Mouse (Mus musculus) neural tube, postnatal 0 days (tissue): ENCODE data around the gene Olfr1286. TPM values are rescaled to one million over a fixed set of nuclear protein-coding genes. Genes with fewer than 3 reads are reported as not detected.

Experiments
- polyA plus RNA-seq: library from polyadenylated mRNA; unstranded; fragments of >200 nt; fragmentation: Nextera tagmentation; extraction: Ambion mirVana; gene quantifications from 2 replicates; pipeline ENCODE4 v1.2.1, GENCODE M21; 2015

Gene Olfr1286
- not detected in 2 replicates for polyA plus RNA-seq

GRCm38 (mm10) chr2:111422931-111423330 is at the start of gene Olfr1286:
Gene Olfr1286 (minus strand): TSS chr2:111423115.

GRCm38 (mm10) chr2:111448842-111449241 is 25.9 kb upstream of the Olfr1286 start, which contains the start of gene Olfr1287:
Gene Olfr1287 (plus strand): TSS chr2:111449142.

GRCm38 (mm10) chr2:111375222-111375621 is 47.7 kb downstream of the Olfr1286 start, which contains the start of gene Olfr1284:
Gene Olfr1284 (plus strand): TSS chr2:111375522.

Other genes with a start within 250 kb of the Olfr1286 start
- gene 4930430A15Rik, start 193.5 kb downstream of the Olfr1286 start, polyA plus RNA-seq, result not detected in 2 replicates
- gene Olfr1275, start 187.8 kb downstream of the Olfr1286 start, polyA plus RNA-seq, result not detected in 2 replicates
- gene Olfr1276, start 168.6 kb downstream of the Olfr1286 start, polyA plus RNA-seq, result not detected in 2 replicates
- not detected in 2 replicates for gene Olfr1277, start 149.0 kb downstream of the Olfr1286 start, polyA plus RNA-seq
- not detected in 2 replicates for gene Olfr1278, start 133.0 kb downstream of the Olfr1286 start, polyA plus RNA-seq
- gene Olfr1279, start 122.5 kb downstream of the Olfr1286 start, polyA plus RNA-seq, result not detected in 2 replicates
- gene Olfr1280, start 109.1 kb downstream of the Olfr1286 start, polyA plus RNA-seq, result not detected in 2 replicates
- not detected in 2 replicates for gene Olfr1281, start 96.6 kb downstream of the Olfr1286 start, polyA plus RNA-seq
- gene Olfr1282, start 87.0 kb downstream of the Olfr1286 start, polyA plus RNA-seq, result not detected in 2 replicates
- gene Olfr1283, start 56.3 kb downstream of the Olfr1286 start, polyA plus RNA-seq, result not detected in 2 replicates
- not detected in 2 replicates for gene Olfr1284, start 47.6 kb downstream of the Olfr1286 start, polyA plus RNA-seq
- gene Olfr1287, start 26.0 kb upstream of the Olfr1286 start, polyA plus RNA-seq, result not detected in 2 replicates
- gene Olfr1288, start 51.0 kb upstream of the Olfr1286 start, polyA plus RNA-seq, result not detected in 2 replicates
- not detected in 2 replicates for gene Olfr1289, start 57.7 kb upstream of the Olfr1286 start, polyA plus RNA-seq
- not detected in 2 replicates for gene Olfr1290, start 70.7 kb upstream of the Olfr1286 start, polyA plus RNA-seq
- not detected in 2 replicates for gene Olfr1291-ps1, start 74.1 kb upstream of the Olfr1286 start, polyA plus RNA-seq
- not detected in 2 replicates for gene Olfr1293-ps, start 102.1 kb upstream of the Olfr1286 start, polyA plus RNA-seq
- not detected in 2 replicates for gene Olfr1294, start 117.2 kb upstream of the Olfr1286 start, polyA plus RNA-seq
- gene Olfr1295, start 146.6 kb upstream of the Olfr1286 start, polyA plus RNA-seq, result not detected in 2 replicates
- gene Olfr1297, start 203.4 kb upstream of the Olfr1286 start, polyA plus RNA-seq, result not detected in 2 replicates
- gene Olfr1298, start 226.1 kb upstream of the Olfr1286 start, polyA plus RNA-seq, result not detected in 2 replicates
- gene Olfr1299, start 238.3 kb upstream of the Olfr1286 start, polyA plus RNA-seq, result not detected in 2 replicates